Mouse (Mus musculus) stomach, postnatal 0 days (tissue): ENCODE data around the gene Kat6b.

Experiments used
- CTCF ChIP-seq: IDR thresholded peaks from 2 replicates; pipeline ENCODE4 v1.5.1; 2016; ENCODE audit warnings: antibody characterized with exemption, low read depth, mild to moderate bottlenecking, moderate library complexity
- EP300 ChIP-seq: optimal IDR thresholded peaks from 2 replicates; pipeline ENCODE3; 2016; ENCODE audit warnings: antibody characterized with exemption

DNA sequence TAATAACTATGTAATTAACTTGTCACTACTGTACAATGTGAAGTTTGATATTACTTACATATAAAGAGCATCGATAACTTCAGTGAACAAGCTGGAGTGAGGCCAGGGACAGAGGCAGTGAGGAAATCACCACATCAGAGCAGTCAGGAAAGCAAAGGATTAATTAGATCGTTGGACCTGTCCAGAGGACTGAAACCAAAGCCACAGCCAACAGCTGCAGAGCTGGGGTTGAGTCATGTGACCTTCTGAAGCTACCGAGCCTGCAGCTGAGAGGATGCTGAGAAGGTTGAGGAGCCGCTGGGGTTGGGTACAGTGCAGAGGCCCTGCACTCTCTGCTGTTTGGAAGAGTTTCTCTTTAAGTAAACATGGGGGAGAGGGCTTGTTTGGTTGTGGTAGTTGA lies 41.4 kb upstream of the Kat6b start:
- no peak for TF ChIP-seq CTCF
- TF ChIP-seq EP300, result no peak
